Mouse (Mus musculus): ENCODE results near the gene 1700061G19Rik. TPM values are rescaled to one million over a fixed set of nuclear protein-coding genes. Genes with fewer than 3 reads are reported as not detected.

The 1700061G19Rik gene
- total RNA-seq, 1 experiment from 2014 or later: not detected

DNA sequence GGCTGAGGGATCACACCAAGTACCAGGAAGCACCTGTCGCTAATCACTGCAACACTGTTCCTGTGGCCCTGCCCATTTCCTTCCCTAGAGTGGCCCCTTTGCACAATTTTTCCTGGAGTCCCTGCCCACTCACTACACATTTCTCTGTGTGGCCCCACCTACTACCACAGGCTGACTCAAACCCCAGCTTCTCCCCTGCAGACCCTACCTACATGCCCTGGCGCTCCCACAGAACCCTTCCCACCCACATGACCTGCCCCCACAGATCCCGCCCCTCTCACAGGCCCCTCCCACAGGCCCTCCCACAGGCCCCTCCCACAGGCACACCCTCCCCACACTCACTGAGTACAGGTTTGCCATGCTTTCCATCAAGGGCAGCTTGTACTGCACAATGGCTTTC is 14.1 kb upstream of the 1700061G19Rik start:
- ATAC-seq (replicated peaks in 1 of 2; ENCODE audit: insufficient read depth in 1 of 2, low FRiP score in 2 of 2, low TSS enrichment in 1 of 2, low read depth in 1 of 2, poor library complexity in 2 of 2, severe bottlenecking in 2 of 2): peak; percentile 94

DNA sequence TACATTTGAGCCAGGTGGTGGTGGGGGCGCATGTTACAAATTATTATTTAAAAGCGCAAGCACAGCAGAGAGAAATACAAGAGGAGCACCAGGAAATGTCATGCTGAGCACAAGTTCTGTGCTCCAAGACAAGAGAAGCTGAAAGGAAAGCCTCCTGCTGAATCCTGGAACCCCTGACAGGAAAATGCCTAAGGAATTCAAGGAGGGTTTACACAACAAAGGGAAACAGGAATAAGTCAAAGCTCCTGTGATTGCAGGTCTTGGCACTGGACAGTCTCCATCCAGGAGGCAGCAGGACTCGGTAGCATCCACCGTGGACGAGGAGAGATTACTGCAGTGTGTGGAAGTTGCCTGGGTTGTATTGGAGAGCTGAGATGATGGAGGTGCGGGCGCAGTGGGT is 9.2 kb upstream of the 1700061G19Rik start:
- no peak for ATAC-seq (replicated peaks in 1 of 2; ENCODE audit: insufficient read depth in 1 of 2, low FRiP score in 2 of 2, low TSS enrichment in 1 of 2, low read depth in 1 of 2, poor library complexity in 2 of 2, severe bottlenecking in 2 of 2)

DNA sequence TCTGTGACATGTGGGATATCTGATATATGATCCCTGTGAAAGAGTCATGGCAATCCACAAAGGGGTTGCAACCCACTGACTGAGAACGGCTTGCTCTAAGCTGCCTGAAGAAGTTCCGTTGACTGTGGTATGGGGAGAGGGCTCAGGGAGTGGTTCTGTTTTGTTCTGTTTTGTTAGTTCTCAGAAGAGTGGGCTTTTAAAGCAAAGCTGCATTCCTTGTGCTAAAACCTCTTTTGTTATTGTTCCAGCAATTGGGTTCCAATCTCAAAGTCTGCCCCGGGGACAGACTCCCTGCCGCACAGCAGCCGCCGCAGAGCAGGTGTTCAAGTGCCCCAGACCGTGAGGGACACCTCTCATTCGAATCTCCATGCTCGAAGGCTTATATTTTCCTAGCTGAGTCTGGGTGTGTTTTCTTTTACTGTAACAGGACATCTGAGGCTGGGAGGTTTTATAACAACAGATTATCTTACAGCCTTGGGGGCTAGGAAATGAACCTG is 5.7 kb upstream of the 1700061G19Rik start:
- ATAC-seq (replicated peaks in 1 of 2; ENCODE audit: insufficient read depth in 1 of 2, low FRiP score in 2 of 2, low TSS enrichment in 1 of 2, low read depth in 1 of 2, poor library complexity in 2 of 2, severe bottlenecking in 2 of 2): no peak

DNA sequence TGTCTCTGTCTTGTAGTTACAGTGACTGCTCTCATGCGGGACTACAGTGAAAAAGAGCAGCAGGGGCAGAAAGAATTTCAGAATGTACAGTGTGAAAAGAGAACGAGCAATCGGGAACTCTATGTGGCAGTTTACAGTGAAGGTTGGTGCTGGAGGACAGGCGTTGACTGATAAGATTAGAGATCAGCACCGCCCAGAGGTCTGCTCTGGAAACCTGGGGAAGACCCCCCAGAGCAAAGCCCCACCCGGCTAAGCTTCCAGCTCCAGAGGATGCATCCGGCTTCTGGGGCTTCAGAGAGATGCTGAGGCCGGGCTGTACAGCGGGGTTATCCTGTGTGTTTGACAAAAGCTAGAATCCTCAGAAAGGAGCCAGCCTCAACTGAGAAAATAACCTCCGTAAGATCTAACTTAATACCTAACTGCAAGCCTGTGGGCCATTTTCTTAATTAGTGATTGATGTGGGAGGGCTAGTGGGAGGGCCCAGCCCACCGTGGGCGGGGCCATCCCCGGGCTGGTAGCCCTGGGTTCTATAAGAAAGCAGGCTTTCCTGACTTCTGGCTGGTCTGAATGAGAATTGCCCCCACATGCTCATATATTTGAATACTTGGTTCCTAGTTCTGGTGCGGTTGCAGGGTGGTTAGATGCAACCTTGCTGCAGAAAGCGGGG is 4.9 kb upstream of the 1700061G19Rik start:
- no peak for ATAC-seq (replicated peaks in 1 of 2; ENCODE audit: insufficient read depth in 1 of 2, low FRiP score in 2 of 2, low TSS enrichment in 1 of 2, low read depth in 1 of 2, poor library complexity in 2 of 2, severe bottlenecking in 2 of 2)

DNA sequence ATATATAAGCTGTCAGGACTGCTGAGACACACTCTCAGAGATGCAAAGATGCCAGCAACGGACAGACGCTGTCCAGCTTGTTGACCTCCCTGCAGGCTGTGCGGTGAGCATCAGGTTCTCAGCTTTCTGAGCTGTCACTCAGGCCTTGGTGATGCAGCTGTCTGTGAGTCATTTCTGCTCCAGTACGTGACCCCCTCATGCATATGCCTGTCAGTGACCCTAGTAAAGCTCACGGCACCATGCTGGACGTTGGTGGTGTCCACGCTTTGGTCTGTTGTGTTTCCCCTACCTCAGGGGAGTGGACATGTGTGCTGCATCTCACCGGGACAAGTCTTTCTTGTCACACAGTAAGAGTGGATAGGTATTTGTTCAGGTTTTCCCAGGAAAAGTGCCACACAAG is 3.5 kb upstream of the 1700061G19Rik start:
- 0 out of 4 replicates have a peak, but pooled peaks of 1 of the 2 experiments have one; percentile 9 for ATAC-seq (replicated peaks in 1 of 2; ENCODE audit: insufficient read depth in 1 of 2, low FRiP score in 2 of 2, low TSS enrichment in 1 of 2, low read depth in 1 of 2, poor library complexity in 2 of 2, severe bottlenecking in 2 of 2)

DNA sequence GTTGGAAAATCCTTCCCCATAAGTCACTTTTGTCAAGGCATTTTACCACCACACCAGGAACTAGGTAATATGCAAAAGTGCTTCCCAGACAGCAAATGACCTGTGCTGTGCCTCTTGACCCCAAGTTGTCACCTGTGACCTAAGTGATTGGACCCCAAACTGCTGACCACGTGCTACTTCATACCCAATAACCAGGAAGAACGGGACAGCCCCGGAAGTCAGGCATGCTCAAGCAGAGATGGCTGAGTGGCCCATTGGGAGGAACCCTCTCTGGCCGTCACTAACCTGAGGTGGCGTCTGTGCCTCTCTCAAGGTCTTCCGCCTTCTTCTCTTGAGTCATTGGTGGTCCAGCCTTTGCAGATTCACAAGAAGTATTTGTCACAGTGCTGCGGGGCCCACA is 2.8 kb upstream of the 1700061G19Rik start:
- no peak for ATAC-seq (replicated peaks in 1 of 2; ENCODE audit: insufficient read depth in 1 of 2, low FRiP score in 2 of 2, low TSS enrichment in 1 of 2, low read depth in 1 of 2, poor library complexity in 2 of 2, severe bottlenecking in 2 of 2)

DNA sequence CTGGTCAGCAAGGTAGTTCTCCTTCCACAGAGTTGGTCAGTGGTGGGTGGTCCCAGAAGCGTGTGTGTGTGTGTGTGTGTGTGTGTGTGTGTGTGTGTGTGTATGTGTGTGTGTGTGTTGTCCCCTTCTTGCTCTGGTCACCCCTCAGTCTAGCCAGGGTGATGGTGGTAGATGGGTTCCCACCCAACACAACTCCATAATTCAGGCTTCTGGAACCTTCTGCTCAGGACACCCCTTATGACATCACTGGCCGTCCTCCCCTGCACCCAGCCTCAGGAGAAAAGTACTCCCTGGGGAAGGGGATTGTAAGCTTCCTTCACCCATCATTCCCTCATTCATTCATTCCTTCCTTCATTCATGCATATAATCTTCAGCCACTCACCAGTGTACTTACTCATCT is 1.0 kb upstream of the 1700061G19Rik start, which contains the start of gene Acsbg2:
TSS of gene Acsbg2 (minus strand) at position 211 of the 400 bp plus-strand sequence.
- no peak for ATAC-seq (replicated peaks in 1 of 2; ENCODE audit: insufficient read depth in 1 of 2, low FRiP score in 2 of 2, low TSS enrichment in 1 of 2, low read depth in 1 of 2, poor library complexity in 2 of 2, severe bottlenecking in 2 of 2)

DNA sequence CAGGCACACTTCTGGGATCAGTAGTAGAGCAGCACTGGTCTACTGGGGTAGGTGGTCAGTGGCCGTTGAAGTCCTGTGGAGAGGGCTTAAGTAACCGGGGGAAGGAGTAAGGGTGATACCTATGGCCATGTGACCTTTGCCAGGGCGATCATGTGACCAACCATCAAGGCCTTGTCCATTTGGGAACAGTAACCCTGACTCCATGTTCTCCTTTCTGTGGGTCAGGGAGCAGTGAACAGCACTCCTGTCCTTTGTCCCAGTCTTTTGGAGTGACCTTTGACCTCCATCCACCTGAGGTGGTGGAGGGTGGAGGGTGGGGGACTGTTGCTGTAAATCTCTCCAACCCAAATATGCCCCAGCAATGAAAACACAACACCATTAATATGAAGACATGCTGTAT is 1.2 kb downstream of the 1700061G19Rik start:
- ATAC-seq (replicated peaks in 1 of 2; ENCODE audit: insufficient read depth in 1 of 2, low FRiP score in 2 of 2, low TSS enrichment in 1 of 2, low read depth in 1 of 2, poor library complexity in 2 of 2, severe bottlenecking in 2 of 2): no peak

DNA sequence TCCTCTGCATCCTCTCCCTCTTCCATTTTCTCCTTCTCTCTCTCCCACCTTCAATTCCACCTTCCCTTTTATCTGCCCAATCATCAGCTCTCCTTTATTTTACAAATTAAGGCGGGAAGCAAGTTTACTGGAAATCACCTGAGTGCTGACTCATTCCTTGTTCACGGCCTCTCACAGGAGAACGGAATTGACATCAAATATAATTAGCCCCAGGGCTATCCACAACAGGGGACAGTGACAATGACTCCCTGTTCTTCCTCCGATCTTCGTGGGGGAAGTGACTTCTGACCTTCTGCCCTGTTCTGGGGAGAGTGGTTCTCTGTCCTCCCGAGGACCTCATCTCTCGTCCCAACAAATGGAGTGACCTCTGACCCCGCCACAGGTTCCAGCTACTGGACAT is 1.7 kb downstream of the 1700061G19Rik start:
- no peak for ATAC-seq (replicated peaks in 1 of 2; ENCODE audit: insufficient read depth in 1 of 2, low FRiP score in 2 of 2, low TSS enrichment in 1 of 2, low read depth in 1 of 2, poor library complexity in 2 of 2, severe bottlenecking in 2 of 2)

DNA sequence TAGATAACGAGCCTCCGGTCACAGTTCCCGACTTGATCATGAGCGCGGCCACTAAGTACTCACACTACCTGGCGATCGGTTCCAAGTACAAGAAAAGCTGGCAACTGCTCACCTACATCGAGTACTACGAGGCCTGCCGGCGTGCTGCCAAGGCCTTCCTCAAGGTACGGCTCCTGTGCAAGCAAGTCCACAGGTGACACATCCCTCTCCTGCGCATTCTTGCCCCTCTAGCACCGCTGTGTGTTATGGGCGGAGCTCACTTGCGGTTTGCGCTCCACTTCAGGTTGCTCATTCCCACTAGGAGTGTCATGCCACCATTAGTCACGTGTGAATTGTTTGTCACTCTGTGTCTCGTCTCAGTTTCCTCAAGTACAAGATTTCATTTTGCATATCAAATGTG is 2.1 kb downstream of the 1700061G19Rik start:
- no peak for ATAC-seq (replicated peaks in 1 of 2; ENCODE audit: insufficient read depth in 1 of 2, low FRiP score in 2 of 2, low TSS enrichment in 1 of 2, low read depth in 1 of 2, poor library complexity in 2 of 2, severe bottlenecking in 2 of 2)

DNA sequence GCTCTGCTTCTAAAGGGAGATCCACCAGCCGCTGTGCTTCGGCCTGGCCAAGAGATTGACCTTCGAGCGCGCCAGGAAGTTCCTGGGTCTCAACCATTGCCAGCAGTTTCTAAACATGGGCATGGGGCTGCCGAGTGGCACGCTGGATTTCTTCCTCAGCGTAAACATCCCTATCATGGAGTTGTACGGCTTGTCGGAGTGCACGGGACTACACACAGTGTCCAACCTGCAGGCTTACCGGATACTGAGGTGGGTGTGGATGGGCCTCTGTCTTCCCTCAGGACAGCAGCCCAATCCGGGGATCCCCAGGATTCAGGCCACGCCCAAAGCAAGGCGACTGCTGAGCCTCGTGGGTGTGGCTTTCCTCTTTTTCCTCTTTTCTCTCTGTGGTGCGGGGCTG is 8.3 kb downstream of the 1700061G19Rik start:
- ATAC-seq (replicated peaks in 1 of 2; ENCODE audit: insufficient read depth in 1 of 2, low FRiP score in 2 of 2, low TSS enrichment in 1 of 2, low read depth in 1 of 2, poor library complexity in 2 of 2, severe bottlenecking in 2 of 2): peak; percentile 46 to 61; a peak in 3 of 4 replicates

DNA sequence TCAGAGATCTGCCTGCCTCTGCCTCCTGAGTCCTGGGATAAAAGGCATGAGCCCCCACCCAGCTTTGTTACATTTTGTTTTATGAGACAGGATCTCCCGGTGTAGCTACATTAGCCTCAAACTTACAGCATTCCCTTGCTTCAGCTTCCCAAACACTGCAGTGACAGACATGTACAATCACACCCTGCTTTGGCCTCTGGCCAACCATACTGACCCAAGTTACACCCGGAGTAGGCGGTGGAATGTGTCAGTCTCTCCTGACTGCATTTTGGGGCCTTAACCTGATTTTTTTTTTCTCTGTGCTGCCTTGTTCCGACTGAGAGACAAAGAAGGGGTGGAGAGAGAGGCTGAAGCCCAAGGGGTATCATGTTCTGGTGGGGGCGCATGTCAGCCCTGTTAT is 9.1 kb downstream of the 1700061G19Rik start:
- ATAC-seq (replicated peaks in 1 of 2; ENCODE audit: insufficient read depth in 1 of 2, low FRiP score in 2 of 2, low TSS enrichment in 1 of 2, low read depth in 1 of 2, poor library complexity in 2 of 2, severe bottlenecking in 2 of 2): no peak

DNA sequence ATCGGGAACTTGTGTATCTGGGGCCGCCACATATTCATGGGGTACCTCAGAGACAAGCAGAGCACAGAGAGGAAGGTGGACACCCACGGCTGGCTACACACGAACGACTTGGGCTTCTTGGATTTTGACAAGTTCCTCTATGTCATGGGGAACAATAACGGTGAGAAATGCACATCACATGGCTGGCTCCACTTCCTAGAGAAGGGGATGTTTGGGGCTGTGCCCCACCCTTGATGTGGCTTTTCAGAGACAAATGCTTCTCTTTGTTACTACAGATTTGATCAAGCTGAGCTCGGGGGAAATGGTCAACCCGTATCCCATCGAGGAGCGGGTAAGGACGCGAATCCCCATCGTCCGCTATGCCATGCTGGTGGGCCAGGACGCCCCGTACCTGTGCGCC is 9.5 kb downstream of the 1700061G19Rik start:
- peak in 1 of 2 experiments; percentile 15; a peak in 1 of 4 replicates for ATAC-seq (replicated peaks in 1 of 2; ENCODE audit: insufficient read depth in 1 of 2, low FRiP score in 2 of 2, low TSS enrichment in 1 of 2, low read depth in 1 of 2, poor library complexity in 2 of 2, severe bottlenecking in 2 of 2)

DNA sequence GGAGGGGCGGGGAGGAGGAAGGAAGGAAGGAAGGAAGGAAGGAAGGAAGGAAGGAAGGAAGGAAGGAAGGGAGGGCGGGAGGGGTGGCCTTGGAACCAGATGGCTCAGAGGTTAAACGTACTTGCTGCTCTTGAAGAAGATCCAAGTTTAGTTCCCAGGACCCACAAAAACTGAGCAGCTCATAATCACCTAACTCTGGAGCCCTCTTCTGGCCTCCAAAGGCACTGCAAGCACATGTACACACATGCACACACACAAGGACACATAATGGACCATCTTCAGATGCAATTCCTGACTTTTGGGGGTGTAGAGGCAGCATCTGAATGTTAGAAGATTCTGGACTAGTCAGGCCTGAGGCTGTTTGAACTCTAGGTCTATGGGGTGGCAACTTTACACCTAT is 12.8 kb downstream of the 1700061G19Rik start:
- ATAC-seq (replicated peaks in 1 of 2; ENCODE audit: insufficient read depth in 1 of 2, low FRiP score in 2 of 2, low TSS enrichment in 1 of 2, low read depth in 1 of 2, poor library complexity in 2 of 2, severe bottlenecking in 2 of 2): no peak

DNA sequence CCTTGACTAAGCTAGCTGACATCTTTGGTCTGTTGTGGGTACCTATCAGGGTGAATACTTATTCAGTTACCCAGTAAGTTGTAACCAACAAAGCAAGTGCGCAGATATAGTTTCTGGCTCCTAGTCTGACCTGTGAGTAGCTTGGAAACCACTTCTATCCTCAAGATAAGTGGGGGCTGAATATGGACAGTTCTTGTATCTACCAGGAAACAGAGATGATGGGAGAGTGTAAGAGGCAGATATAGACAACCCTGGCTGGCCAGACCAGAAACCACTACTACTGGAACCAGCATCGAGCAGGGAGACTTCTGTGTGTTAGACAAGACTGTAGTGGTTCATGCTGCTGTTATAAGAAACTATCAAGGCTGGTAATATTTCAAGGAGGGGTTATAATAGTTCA is 14.7 kb downstream of the 1700061G19Rik start:
- ATAC-seq (replicated peaks in 1 of 2; ENCODE audit: insufficient read depth in 1 of 2, low FRiP score in 2 of 2, low TSS enrichment in 1 of 2, low read depth in 1 of 2, poor library complexity in 2 of 2, severe bottlenecking in 2 of 2): no peak

DNA sequence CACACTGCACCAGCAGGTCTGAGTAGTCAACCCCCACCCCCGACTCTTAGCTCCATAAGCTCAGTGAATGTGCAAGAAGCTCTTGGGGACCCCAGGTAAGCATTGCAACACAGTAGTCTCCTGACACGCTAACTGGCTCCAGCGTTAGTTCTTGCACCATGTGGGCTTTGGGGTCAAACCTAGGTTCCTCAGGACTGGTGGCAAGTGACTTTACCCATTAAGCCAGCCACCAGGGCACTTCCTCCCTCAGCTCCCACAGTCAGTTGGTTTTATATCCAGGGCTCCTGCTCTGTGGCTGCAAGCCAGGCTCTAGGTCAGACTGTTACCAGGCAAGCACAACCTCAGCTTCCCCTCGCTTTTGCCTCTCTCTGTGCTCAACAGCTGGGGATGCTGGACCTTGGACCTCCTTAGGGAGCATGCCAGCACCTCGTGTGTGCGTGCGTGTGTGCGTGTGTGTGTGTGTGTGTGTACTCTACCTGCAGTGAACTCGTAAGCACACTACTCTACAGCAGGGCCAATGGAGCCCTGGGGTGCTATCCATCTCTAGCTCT is 20.2 kb downstream of the 1700061G19Rik start:
- no peak for ATAC-seq (replicated peaks in 1 of 2; ENCODE audit: insufficient read depth in 1 of 2, low FRiP score in 2 of 2, low TSS enrichment in 1 of 2, low read depth in 1 of 2, poor library complexity in 2 of 2, severe bottlenecking in 2 of 2)

DNA sequence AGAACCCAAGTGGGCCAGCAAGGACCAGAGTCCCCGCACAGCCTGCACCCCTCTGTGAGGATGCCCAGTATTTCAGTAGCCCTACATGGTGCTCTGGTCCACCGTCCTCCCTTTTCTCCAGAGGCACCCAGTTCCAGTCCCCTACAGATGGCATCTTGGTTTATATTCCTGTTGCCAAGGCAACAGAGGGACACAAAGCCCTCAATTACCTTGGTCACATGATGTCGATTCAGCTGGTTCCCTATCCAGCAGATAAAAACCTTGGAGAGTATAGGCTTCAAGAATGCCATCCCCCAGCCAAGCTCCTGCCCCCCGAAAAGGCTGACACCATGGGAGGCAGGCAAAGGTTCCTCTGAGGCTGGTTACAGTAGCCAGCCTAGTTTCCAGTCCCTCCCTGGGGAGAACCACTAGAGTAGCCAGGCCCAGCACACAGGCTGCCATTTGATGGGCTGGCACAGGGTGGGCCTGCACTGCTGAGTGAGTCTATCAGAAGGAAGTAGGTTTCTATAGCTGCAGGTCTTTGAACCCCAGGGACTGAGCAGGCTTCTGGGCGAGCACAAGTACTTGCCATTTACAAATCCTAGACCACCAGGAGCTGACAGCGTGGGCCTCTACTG is 21.3 kb downstream of the 1700061G19Rik start:
- no peak for ATAC-seq (replicated peaks in 1 of 2; ENCODE audit: insufficient read depth in 1 of 2, low FRiP score in 2 of 2, low TSS enrichment in 1 of 2, low read depth in 1 of 2, poor library complexity in 2 of 2, severe bottlenecking in 2 of 2)

DNA sequence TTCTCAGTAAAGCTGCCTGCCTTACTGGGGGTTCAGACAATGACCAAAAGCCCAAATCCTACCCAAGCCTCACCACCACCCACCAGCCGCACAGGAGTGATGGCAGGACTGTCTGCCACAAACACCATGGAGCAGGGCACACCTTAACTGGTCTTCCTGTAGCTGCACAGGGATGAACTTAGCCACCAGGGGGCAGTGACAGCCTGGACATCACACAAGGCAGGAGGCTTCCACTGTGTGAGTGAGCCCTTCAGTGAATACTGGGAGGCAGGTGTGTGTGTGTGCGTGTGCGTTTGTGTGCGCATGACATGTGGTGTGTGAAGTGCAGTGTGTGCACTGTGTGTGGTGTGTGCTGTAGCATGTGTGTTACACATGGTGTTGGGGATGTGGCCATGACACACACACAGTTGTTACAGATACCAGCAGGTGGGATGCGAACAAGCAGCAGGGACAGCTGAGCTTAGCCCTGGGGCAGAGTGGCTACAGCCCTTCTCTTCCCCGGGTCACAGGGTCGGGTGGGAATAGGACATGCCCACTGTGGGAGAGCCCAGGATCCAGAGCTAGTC is 22.4 kb downstream of the 1700061G19Rik start:
- peak; percentile 73 to 79 for ATAC-seq (replicated peaks in 1 of 2; ENCODE audit: insufficient read depth in 1 of 2, low FRiP score in 2 of 2, low TSS enrichment in 1 of 2, low read depth in 1 of 2, poor library complexity in 2 of 2, severe bottlenecking in 2 of 2)

All from hematopoietic stem cell, adult 5-6 weeks (primary cell).